Comparison of ENCODE assay signal across 12 mouse cellular contexts in the genomic region with DNA sequence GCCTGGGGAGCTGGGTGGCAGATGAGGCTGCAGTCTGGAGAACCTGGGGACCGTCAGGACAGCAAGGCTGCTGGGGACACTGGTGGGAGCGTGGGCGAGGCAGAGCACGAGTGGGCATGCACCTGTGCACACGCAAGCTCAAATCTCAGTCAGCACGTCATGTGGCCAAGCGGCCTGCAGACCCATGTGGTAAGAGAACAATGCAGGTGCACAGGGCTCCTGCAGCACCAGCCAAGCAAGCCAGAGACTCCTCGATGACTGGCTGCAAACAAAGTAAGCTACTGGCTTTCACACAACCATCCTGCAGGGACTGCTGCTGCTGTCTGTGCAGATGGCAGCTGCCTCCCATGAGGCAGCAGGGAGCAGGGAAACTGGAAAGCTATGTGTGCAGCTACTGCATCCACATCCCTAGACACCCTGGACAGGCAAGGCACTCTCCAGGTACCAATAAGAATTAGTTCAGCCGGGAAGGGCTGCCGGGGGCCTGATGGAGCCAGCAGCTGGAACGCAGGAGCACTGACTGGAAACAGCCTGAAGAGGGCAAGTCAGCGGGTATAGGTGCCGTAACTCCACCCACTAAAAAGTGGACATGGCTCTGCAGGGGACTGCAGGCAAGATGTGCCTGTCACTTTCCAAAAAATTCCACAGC. TPM values are rescaled to one million over a fixed set of nuclear protein-coding genes. Genes with fewer than 3 reads are reported as not detected.
A peak's percentile ranks its signal among the peaks of the same experiment; 100 is the strongest.
DNase-seq lines count a peak whose midpoint lies in the region; ATAC-seq lines count a peak whose summit lies in the region.
"Had no signal": no experiment of that assay in that cellular context is flagged by ENCODE, and none has a peak within 500 bp of the region (broad histone marks: within the 10 kb centered on the region; RNA-seq: fewer than 3 reads in every experiment).

No protein-coding gene starts in this region.

- ATAC-seq in heart, embryonic 12.5 days (ENCODE audit: insufficient number of reproducible peaks, low FRiP score) = no peak
- no peak for ATAC-seq in midbrain, embryonic 14.5 days (ENCODE audit: low FRiP score, low TSS enrichment)
- no peak for ATAC-seq in hindbrain, embryonic 12.5 days (ENCODE audit: low FRiP score)
- ATAC-seq: inflammation-experienced regulatory T-cells, adult 6 months had no signal

- peak overlapping the region; percentile 66 for H3K27ac ChIP-seq in heart, embryonic 12.5 days (ENCODE audit: poor library complexity, severe bottlenecking)
- peak overlapping the region; percentile 14; the same call in 1 of the 2 replicates for H3K27ac ChIP-seq in midbrain, embryonic 14.5 days (replicated peaks; ENCODE audit: low read depth, low read length)
- no peak overlapping the region for H3K27ac ChIP-seq in midbrain, embryonic 10.5 days (replicated peaks)
- H3K27ac ChIP-seq in hindbrain, embryonic 12.5 days = peak overlapping the region; percentile 19; the same call in 1 of the 2 replicates
- H3K27ac ChIP-seq: limb, embryonic 13.5 days had no signal

- H3K36me3 ChIP-seq in heart, embryonic 12.5 days = peaks cover 45% of the 10 kb centered on the region
- peaks cover 38% of the 10 kb centered on the region for H3K36me3 ChIP-seq in midbrain, embryonic 14.5 days (ENCODE audit: control insufficient read depth, insufficient read depth, low read length)
- H3K36me3 ChIP-seq in midbrain, embryonic 10.5 days = peaks cover 41% of the 10 kb centered on the region
- peaks cover 37% of the 10 kb centered on the region for H3K36me3 ChIP-seq in hindbrain, embryonic 12.5 days

- peak; percentile 33 for DNase-seq in cerebellum, adult 9-11 months
- DNase-seq in cerebellum, adult 9-10 months = no peak
- no peak for DNase-seq in heart, adult 18-20 months
- no peak for DNase-seq in midbrain, embryonic 14.5 days
- DNase-seq in midbrain, embryonic 10.5 days (ENCODE audit: low spot score) = no peak
- DNase-seq in lung, postnatal 25 days (ENCODE audit: low spot score) = no peak
- DNase-seq: lung, postnatal 10 days had no signal

- no peaks in the 10 kb centered on the region for H3K27me3 ChIP-seq in heart, embryonic 12.5 days (replicated peaks)
- H3K27me3 ChIP-seq in midbrain, embryonic 14.5 days (ENCODE audit: control insufficient read depth, insufficient read depth, low read length) = no peaks in the 10 kb centered on the region
- H3K27me3 ChIP-seq in midbrain, embryonic 10.5 days (ENCODE audit: low read depth, poor library complexity, severe bottlenecking) = peaks cover 10% of the 10 kb centered on the region
- peaks cover 7% of the 10 kb centered on the region for H3K27me3 ChIP-seq in hindbrain, embryonic 12.5 days

- H3K4me2 ChIP-seq in heart, embryonic 12.5 days = no peak overlapping the region
- H3K4me2 ChIP-seq in midbrain, embryonic 14.5 days (ENCODE audit: low read length) = no peak overlapping the region
- H3K4me2 ChIP-seq in hindbrain, embryonic 12.5 days (replicated peaks) = no peak overlapping the region
- H3K4me2 ChIP-seq: limb, embryonic 13.5 days had no signal

- no peaks in the 10 kb centered on the region for H3K9me3 ChIP-seq in heart, embryonic 12.5 days (replicated peaks)
- no peaks in the 10 kb centered on the region for H3K9me3 ChIP-seq in midbrain, embryonic 14.5 days (ENCODE audit: control insufficient read depth, low read length)
- no peaks in the 10 kb centered on the region for H3K9me3 ChIP-seq in midbrain, embryonic 10.5 days (replicated peaks)
- no peaks in the 10 kb centered on the region for H3K9me3 ChIP-seq in hindbrain, embryonic 12.5 days (replicated peaks)
- H3K9me3 ChIP-seq: limb, embryonic 13.5 days had no signal

- H3K4me1 ChIP-seq in heart, embryonic 12.5 days (replicated peaks) = peaks cover 25% of the 10 kb centered on the region
- no peaks in the 10 kb centered on the region for H3K4me1 ChIP-seq in midbrain, embryonic 14.5 days (ENCODE audit: control insufficient read depth, insufficient read depth, low read length)
- 0 out of 2 replicates have a peak, but pooled peaks cover 4% of the 10 kb centered on the region for H3K4me1 ChIP-seq in midbrain, embryonic 10.5 days
- H3K4me1 ChIP-seq in hindbrain, embryonic 12.5 days = peaks cover 5% of the 10 kb centered on the region
- H3K4me1 ChIP-seq: limb, embryonic 13.5 days had no signal

- H3K9ac ChIP-seq in heart, embryonic 12.5 days = no peak overlapping the region
- peak overlapping the region; percentile 23; the same call in 1 of the 2 replicates for H3K9ac ChIP-seq in midbrain, embryonic 14.5 days (replicated peaks; ENCODE audit: low read length)
- H3K9ac ChIP-seq in hindbrain, embryonic 12.5 days = 0 out of 2 replicates have a peak overlapping the region, but pooled peaks have one; percentile 15
- H3K9ac ChIP-seq: limb, embryonic 13.5 days had no signal

- WGBS in heart, embryonic 12.5 days = 56% methylated on average over 13 of the region's 13 CpGs
- WGBS in midbrain, embryonic 14.5 days = 60% methylated on average over 13 of the region's 13 CpGs
- WGBS in midbrain, embryonic 10.5 days = 71% methylated on average over 13 of the region's 13 CpGs
- WGBS in hindbrain, embryonic 12.5 days = 61% methylated on average over 13 of the region's 13 CpGs

- no peak overlapping the region for H3K4me3 ChIP-seq in heart, embryonic 12.5 days
- H3K4me3 ChIP-seq in midbrain, embryonic 14.5 days (replicated peaks; ENCODE audit: low read depth, low read length) = no peak overlapping the region
- H3K4me3 ChIP-seq in midbrain, embryonic 10.5 days = no peak overlapping the region
- H3K4me3 ChIP-seq in hindbrain, embryonic 12.5 days = no peak overlapping the region
- H3K4me3 ChIP-seq: limb, embryonic 13.5 days had no signal

RNA-seq across cellular contexts. Expression of a gene that starts 9.3 kb away (rescaled TPM):
- 111 and 114 TPM in 2 replicates for polyA plus RNA-seq in heart, embryonic 12.5 days (2016; fragmentation: Nextera tagmentation; extraction: Ambion mirVana)
- total RNA-seq in heart, adult 18-20 months (2021) = 10 to 100 TPM; 79.6 to 85.6 TPM
- polyA plus RNA-seq in midbrain, embryonic 14.5 days (2014; fragmentation: Nextera tagmentation; extraction: Ambion mirVana) = 152 and 163 TPM in 2 replicates
- 104 and 108 TPM in 2 replicates for polyA plus RNA-seq in midbrain, embryonic 10.5 days (2016; fragmentation: Nextera tagmentation; extraction: Ambion mirVana)
- 134 and 142 TPM in 2 replicates for polyA plus RNA-seq in hindbrain, embryonic 12.5 days (2016; fragmentation: Nextera tagmentation; extraction: Ambion mirVana)

RNA-seq across cellular contexts. Expression of a gene that starts 9.3 kb away (rescaled TPM):
- polyA plus RNA-seq in heart, embryonic 12.5 days (2016; fragmentation: Nextera tagmentation; extraction: Ambion mirVana) = 10.1 and 12.7 TPM in 2 replicates
- total RNA-seq in heart, adult 18-20 months (2021) = 1 to 10 TPM; 1.6 to 4.3 TPM
- polyA plus RNA-seq in midbrain, embryonic 14.5 days (2014; fragmentation: Nextera tagmentation; extraction: Ambion mirVana) = 26.8 and 28.6 TPM in 2 replicates
- 20.5 and 27.6 TPM in 2 replicates for polyA plus RNA-seq in midbrain, embryonic 10.5 days (2016; fragmentation: Nextera tagmentation; extraction: Ambion mirVana)
- 25.2 and 26.0 TPM in 2 replicates for polyA plus RNA-seq in hindbrain, embryonic 12.5 days (2016; fragmentation: Nextera tagmentation; extraction: Ambion mirVana)

RNA-seq across cellular contexts. Expression of a gene that starts 19.3 kb away (rescaled TPM):
- polyA plus RNA-seq in heart, embryonic 12.5 days (2016; fragmentation: Nextera tagmentation; extraction: Ambion mirVana) = 141 and 145 TPM in 2 replicates
- total RNA-seq in heart, adult 18-20 months (2021) = 100 to 1,000 TPM in 1 of 2 experiments, 10 to 100 TPM in 1; 98.6 to 108 TPM
- 27.9 and 32.5 TPM in 2 replicates for polyA plus RNA-seq in midbrain, embryonic 14.5 days (2014; fragmentation: Nextera tagmentation; extraction: Ambion mirVana)
- 71.6 and 76.8 TPM in 2 replicates for polyA plus RNA-seq in midbrain, embryonic 10.5 days (2016; fragmentation: Nextera tagmentation; extraction: Ambion mirVana)
- 60.5 and 65.1 TPM in 2 replicates for polyA plus RNA-seq in hindbrain, embryonic 12.5 days (2016; fragmentation: Nextera tagmentation; extraction: Ambion mirVana)

RNA-seq across cellular contexts. Expression of a gene that starts 21.9 kb away (rescaled TPM):
- polyA plus RNA-seq in heart, embryonic 12.5 days (2016; fragmentation: Nextera tagmentation; extraction: Ambion mirVana) = 0.46 and 1.5 TPM in 2 replicates
- 1 to 10 TPM in 1 of 2 experiments, under 1 TPM in 1; 0.41 to 1.4 TPM for total RNA-seq in heart, adult 18-20 months (2021)
- 8.6 and 8.9 TPM in 2 replicates for polyA plus RNA-seq in midbrain, embryonic 14.5 days (2014; fragmentation: Nextera tagmentation; extraction: Ambion mirVana)
- 0.99 and 2.0 TPM in 2 replicates for polyA plus RNA-seq in midbrain, embryonic 10.5 days (2016; fragmentation: Nextera tagmentation; extraction: Ambion mirVana)
- 1.3 and 3.9 TPM in 2 replicates for polyA plus RNA-seq in hindbrain, embryonic 12.5 days (2016; fragmentation: Nextera tagmentation; extraction: Ambion mirVana)
- total RNA-seq: neutrophil, adult 5-6 weeks had no signal
- polyA plus RNA-seq: inflammation-experienced regulatory T-cells, adult 6 months had no signal

RNA-seq across cellular contexts. Expression of a gene that starts 37.4 kb away (rescaled TPM):
- 0.94 and 1.2 TPM in 2 replicates for polyA plus RNA-seq in heart, embryonic 12.5 days (2016; fragmentation: Nextera tagmentation; extraction: Ambion mirVana)
- total RNA-seq in heart, adult 18-20 months (2021) = 10 to 100 TPM; 10.2 to 10.8 TPM
- 0.15 and 0.20 TPM in 2 replicates for polyA plus RNA-seq in midbrain, embryonic 14.5 days (2014; fragmentation: Nextera tagmentation; extraction: Ambion mirVana)
- polyA plus RNA-seq in midbrain, embryonic 10.5 days (2016; fragmentation: Nextera tagmentation; extraction: Ambion mirVana) = 0.05 and 0.20 TPM in 2 replicates
- 0.22 TPM in 1 of 2 replicates, not detected in the other for polyA plus RNA-seq in hindbrain, embryonic 12.5 days (2016; fragmentation: Nextera tagmentation; extraction: Ambion mirVana)
- polyA plus RNA-seq: inflammation-experienced regulatory T-cells, adult 6 months had no signal
